ENCODE assay signal across 16 mouse cellular contexts in the genomic region with DNA sequence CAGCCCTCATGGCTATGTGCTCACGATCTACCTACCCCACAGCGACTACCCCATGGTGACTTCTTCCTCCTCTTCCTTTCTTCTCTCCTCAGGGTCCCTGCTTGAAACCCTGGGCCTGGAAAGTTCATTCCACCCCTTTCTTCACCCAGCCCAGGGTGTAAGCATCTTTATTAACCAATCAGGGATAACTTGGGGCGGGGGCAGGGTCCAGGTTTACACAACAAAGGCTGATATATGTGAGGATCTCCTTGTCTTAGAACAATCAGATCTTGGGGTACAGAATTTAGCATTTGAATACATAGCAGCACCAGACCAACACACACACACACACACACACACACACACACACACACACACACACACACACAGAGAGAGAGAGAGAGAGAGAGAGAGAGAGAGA. TPM values are rescaled to one million over a fixed set of nuclear protein-coding genes. Genes with fewer than 3 reads are reported as not detected.
"Had no signal": no experiment of that assay in that cellular context is flagged by ENCODE, and none has a peak within 500 bp of the region (broad histone marks: within the 10 kb centered on the region; RNA-seq: fewer than 3 reads in every experiment).

No protein-coding gene starts in this region.

- H3K9me3 ChIP-seq: limb, embryonic 15.5 days; liver, embryonic 12.5 days; neural tube, embryonic 15.5 days had no signal

- H3K27me3 ChIP-seq: limb, embryonic 15.5 days; liver, embryonic 12.5 days; neural tube, embryonic 15.5 days had no signal

- DNase-seq: kidney, adult 11 months; kidney, adult 9 months; kidney, postnatal 36 days; layer of hippocampus, postnatal 36 days; lung, postnatal 10 days; lung, postnatal 4 days; right cerebral cortex, adult 18-20 months; right cerebral cortex, postnatal 25 days; thymus, adult 18-20 months; thymus, postnatal 14 days had no signal

- H3K9ac ChIP-seq: limb, embryonic 15.5 days; liver, embryonic 12.5 days; lung, embryonic 14.5 days; neural tube, embryonic 15.5 days had no signal

- H3K4me3 ChIP-seq: limb, embryonic 15.5 days; liver, embryonic 12.5 days; myocyte; neural tube, embryonic 15.5 days had no signal

- H3K27ac ChIP-seq: kidney, postnatal 0 days; limb, embryonic 15.5 days; liver, embryonic 12.5 days; neural tube, embryonic 15.5 days had no signal

- H3K36me3 ChIP-seq: limb, embryonic 15.5 days; liver, embryonic 12.5 days; neural tube, embryonic 15.5 days had no signal

- H3K4me2 ChIP-seq: limb, embryonic 15.5 days; liver, embryonic 12.5 days; lung, embryonic 14.5 days; neural tube, embryonic 15.5 days had no signal

- ATAC-seq: liver, embryonic 12.5 days had no signal

RNA-seq across cellular contexts. Expression of a gene that starts 26.5 kb away (rescaled TPM):
- polyA plus RNA-seq: liver, embryonic 12.5 days; myocyte had no signal
